Mouse (Mus musculus) stomach, postnatal 0 days (tissue): ENCODE data around the gene Mob4. TPM values are rescaled to one million over a fixed set of nuclear protein-coding genes. Genes with fewer than 3 reads are reported as not detected.
A peak's percentile ranks its signal among the peaks of the same experiment; 100 is the strongest.

Experiments
- ATAC-seq: fragments of 200-750 bp; cut with Nextera tagmentation; 2 replicates; pipeline ENCODE4 v1.8.0; 2017; ENCODE audit not compliant: low FRiP score, low TSS enrichment
- DNase-seq: peaks from one replicate; pipeline ENCODE4 v3.0.0-alpha.2; 2016; ENCODE audit warnings: low spot score
- H3K27ac ChIP-seq: fragments of 300-500 bp; sonication (generic); replicated peaks from 2 replicates; pipeline ENCODE4 v1.5.1; 2014; ENCODE audit warnings: mild to moderate bottlenecking, control low read depth
- H3K27me3 ChIP-seq: fragments of 300-500 bp; sonication (generic); 2 replicates; pipeline ENCODE4 v1.6.1; 2014; ENCODE audit warnings: low read length; ENCODE audit not compliant: control insufficient read depth, insufficient read depth
- H3K36me3 ChIP-seq: fragments of 300-500 bp; sonication (generic); 2 replicates; pipeline ENCODE4 v1.6.1; 2014; ENCODE audit warnings: low read length, mixed read lengths; ENCODE audit not compliant: control insufficient read depth, insufficient read depth
- H3K4me1 ChIP-seq: fragments of 300-500 bp; sonication (generic); replicated peaks from 2 replicates; pipeline ENCODE4 v1.6.1; 2014; ENCODE audit warnings: antibody characterized with exemption; ENCODE audit not compliant: control insufficient read depth, insufficient read depth
- H3K4me2 ChIP-seq: fragments of 300-500 bp; sonication (generic); replicated peaks from 2 replicates; pipeline ENCODE4 v1.6.1; 2014; ENCODE audit warnings: low read depth, mild to moderate bottlenecking, control low read depth, moderate library complexity
- H3K4me3 ChIP-seq: fragments of 300-500 bp; sonication (generic); 2 replicates; pipeline ENCODE4 v1.5.1; 2014; ENCODE audit warnings: low read depth, low read length, control low read depth
- H3K9ac ChIP-seq: fragments of 300-500 bp; sonication (generic); 2 replicates; pipeline ENCODE4 v1.6.1; 2014; ENCODE audit warnings: mild to moderate bottlenecking, low read length, control low read depth, mixed read lengths
- H3K9me3 ChIP-seq: fragments of 300-500 bp; sonication (generic); 2 replicates; pipeline ENCODE4 v1.6.1; 2016; ENCODE audit warnings: low read length; ENCODE audit not compliant: control insufficient read depth
- CTCF ChIP-seq: IDR thresholded peaks from 2 replicates; pipeline ENCODE4 v1.5.1; 2016; ENCODE audit warnings: antibody characterized with exemption, low read depth, mild to moderate bottlenecking, moderate library complexity
- EP300 ChIP-seq: optimal IDR thresholded peaks from 2 replicates; pipeline ENCODE3; 2016; ENCODE audit warnings: antibody characterized with exemption
- WGBS: fragments of 180-500 bp; shearing (Covaris S2); extraction: QIAGEN DNeasy Blood & Tissue Kit; methylation state at CpG from one replicate; pipeline ENCODE4 v1.1.7; 2014; 5-methylcytosine and 5-hydroxymethylcytosine counted together
- polyA plus RNA-seq: library from polyadenylated mRNA; unstranded; fragments of >200 nt; fragmentation: Nextera tagmentation; extraction: Ambion mirVana; gene quantifications from 2 replicates; pipeline ENCODE4 v1.2.1, GENCODE M21; 2015

The Mob4 gene
- polyA plus RNA-seq, 1 experiment from 2014 or later: 128 TPM

DNA sequence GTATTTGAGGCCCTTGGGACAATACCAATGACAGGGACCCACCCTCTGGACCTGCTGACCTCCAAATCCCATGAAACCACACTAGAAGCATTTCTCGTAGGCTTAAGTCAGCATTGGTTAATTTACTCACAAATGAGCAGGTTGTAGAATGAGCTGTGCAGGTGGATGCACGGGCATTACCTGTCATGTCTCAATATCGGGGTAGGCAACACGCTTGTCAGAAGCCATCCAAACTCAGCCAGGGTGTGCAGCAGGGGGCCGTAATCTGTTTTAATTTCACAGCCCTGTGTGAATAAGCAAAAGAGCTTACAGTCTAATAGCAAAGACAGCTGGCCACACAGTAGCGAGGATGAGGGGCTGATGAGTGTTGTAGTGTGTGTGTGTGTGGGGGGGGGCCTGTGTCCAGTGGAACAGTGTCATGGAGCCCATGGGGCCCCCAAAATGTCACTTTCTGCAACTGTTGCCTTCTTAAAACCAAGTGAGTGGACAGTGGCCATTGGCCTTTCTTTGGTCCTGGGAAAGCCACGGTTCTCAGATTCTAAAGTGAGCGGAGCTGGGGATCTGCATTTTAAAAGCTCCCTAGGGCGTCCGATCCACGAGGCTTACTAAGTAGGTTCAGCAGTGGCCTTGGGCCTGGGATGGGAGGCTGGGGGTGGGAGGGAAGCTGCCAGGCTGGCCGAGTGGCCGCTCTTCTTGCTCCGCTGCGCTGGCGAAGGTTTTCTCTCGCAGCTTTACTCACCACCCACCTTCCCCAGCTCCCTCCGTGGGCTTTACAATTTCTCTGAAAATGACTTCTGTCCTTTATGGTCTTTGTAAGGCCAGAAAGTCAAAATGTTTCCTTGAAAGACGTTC lies 63.3 kb downstream of the Mob4 start:
- Histone ChIP-seq H3K4me1 (no peaks in the 10 kb centered on the region; the same call in 1 of the 2 replicates), H3K36me3 (no peaks in the 10 kb centered on the region), H3K4me2 (no peak overlapping the region), H3K4me3 (no peak overlapping the region), H3K9me3 (no peaks in the 10 kb centered on the region), H3K27me3 (no peaks in the 10 kb centered on the region), H3K9ac (no peak overlapping the region), H3K27ac (no peak overlapping the region)
- TF ChIP-seq EP300: no peak
- TF ChIP-seq CTCF: no peak
- ATAC-seq: no peak
- no peak for DNase-seq
- 80% methylated on average over 19 of the region's 19 CpGs for WGBS

DNA sequence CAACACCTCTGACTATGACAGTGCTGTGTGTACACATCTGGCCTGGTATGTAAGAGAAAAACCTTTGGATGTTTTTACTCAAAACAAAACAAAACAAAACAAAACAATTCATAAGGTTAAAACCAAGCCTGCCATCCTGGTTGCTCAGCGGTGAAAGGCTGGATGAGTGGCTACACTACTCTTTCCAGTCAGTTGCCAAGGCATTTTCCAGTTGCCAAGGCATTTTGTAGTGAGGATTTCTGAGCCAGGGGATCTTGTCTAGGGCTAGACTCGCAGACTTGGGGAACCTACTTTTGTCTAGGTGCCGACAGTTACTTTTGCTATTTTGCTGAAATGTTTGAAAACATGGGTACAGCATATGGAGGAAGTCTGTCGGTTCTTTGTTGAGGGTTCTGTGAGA lies 64.0 kb downstream of the Mob4 start:
- H3K4me1 ChIP-seq: no peaks in the 10 kb centered on the region; the same call in 1 of the 2 replicates
- no peak overlapping the region for H3K4me3 ChIP-seq
- 79% methylated on average over 4 of the region's 4 CpGs for WGBS
- no peak for DNase-seq
- no peak overlapping the region for H3K9ac ChIP-seq
- H3K36me3 ChIP-seq: no peaks in the 10 kb centered on the region
- no peak overlapping the region for H3K4me2 ChIP-seq
- no peak for TF ChIP-seq EP300
- no peak for TF ChIP-seq CTCF
- H3K9me3 ChIP-seq: no peaks in the 10 kb centered on the region
- no peak overlapping the region for H3K27ac ChIP-seq
- no peak for ATAC-seq
- no peaks in the 10 kb centered on the region for H3K27me3 ChIP-seq

DNA sequence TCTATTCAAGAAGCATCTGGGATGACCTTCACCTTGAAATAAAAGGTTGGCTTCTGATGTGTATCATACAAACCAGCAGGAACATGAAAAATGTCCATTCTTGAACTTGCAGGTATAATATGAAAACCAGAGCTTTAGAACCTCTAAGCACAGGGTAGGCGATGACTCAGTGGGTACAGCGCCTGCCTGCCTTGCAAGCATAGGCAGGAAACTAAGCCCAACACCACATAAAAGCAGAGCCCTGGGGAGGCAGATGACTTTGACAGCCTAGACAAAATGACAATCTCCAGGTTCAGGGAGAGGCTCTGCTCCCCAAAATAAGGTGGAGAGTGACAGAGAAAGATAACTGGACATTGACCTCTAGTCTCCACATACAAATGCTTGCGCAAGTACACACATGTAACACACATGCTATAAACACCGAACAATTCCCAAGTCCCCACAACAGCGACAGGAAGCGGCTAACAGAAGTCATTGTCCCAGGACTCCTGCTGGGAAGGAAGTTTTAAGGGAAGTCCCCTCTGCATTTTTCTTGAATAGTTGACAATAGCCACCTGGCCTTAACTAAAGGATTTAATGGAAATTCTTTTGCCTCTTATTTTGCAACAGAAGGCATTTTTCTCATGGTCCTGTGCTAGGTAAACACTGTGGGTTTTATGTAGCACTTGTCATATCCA lies 65.4 kb downstream of the Mob4 start:
- no peak for DNase-seq
- Histone ChIP-seq H3K4me2 (no peak overlapping the region), H3K27ac (peak overlapping the region; percentile 69; the same call in 1 of the 2 replicates)

DNA sequence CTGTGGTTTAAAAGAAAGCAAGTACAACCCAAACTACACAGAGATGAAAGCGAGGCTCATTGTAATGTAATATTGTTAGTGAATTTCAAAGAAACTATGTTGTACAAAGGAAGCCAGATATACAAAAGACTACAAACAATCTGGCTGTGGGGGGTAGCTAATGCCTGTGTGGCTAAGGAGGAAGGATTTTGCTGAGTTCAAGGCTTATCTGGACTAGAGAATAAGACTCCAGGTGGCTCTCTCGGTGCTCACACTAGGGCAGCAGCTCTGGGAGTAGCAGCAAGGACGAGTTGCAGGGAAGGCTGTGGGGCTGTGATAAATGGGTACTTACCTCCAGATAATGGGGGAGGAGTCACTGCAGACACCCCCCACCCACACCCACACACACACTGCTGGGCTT lies 67.7 kb downstream of the Mob4 start:
- DNase-seq (no peak), ATAC-seq (no peak)
- no peaks in the 10 kb centered on the region for H3K9me3 ChIP-seq
- no peaks in the 10 kb centered on the region for H3K4me1 ChIP-seq
- TF ChIP-seq CTCF (no peak), EP300 (no peak)
- no peak overlapping the region for H3K4me2 ChIP-seq
- H3K4me3 ChIP-seq: no peak overlapping the region
- no peaks in the 10 kb centered on the region for H3K27me3 ChIP-seq
- no peak overlapping the region for H3K27ac ChIP-seq
- no peaks in the 10 kb centered on the region for H3K36me3 ChIP-seq
- 29% methylated on average over 3 of the region's 3 CpGs for WGBS
- no peak overlapping the region for H3K9ac ChIP-seq

More for the DNA sequence above, 65.4 kb downstream of the Mob4 start:
- H3K27me3 ChIP-seq: no peaks in the 10 kb centered on the region
- no peak overlapping the region for H3K4me3 ChIP-seq
- ATAC-seq: no peak
- H3K36me3 ChIP-seq: no peaks in the 10 kb centered on the region
- WGBS: 46% methylated on average over 6 of the region's 6 CpGs
- TF ChIP-seq CTCF: no peak
- no peaks in the 10 kb centered on the region for H3K9me3 ChIP-seq
- no peaks in the 10 kb centered on the region; the same call in 1 of the 2 replicates for H3K4me1 ChIP-seq
- no peak overlapping the region for H3K9ac ChIP-seq

DNA sequence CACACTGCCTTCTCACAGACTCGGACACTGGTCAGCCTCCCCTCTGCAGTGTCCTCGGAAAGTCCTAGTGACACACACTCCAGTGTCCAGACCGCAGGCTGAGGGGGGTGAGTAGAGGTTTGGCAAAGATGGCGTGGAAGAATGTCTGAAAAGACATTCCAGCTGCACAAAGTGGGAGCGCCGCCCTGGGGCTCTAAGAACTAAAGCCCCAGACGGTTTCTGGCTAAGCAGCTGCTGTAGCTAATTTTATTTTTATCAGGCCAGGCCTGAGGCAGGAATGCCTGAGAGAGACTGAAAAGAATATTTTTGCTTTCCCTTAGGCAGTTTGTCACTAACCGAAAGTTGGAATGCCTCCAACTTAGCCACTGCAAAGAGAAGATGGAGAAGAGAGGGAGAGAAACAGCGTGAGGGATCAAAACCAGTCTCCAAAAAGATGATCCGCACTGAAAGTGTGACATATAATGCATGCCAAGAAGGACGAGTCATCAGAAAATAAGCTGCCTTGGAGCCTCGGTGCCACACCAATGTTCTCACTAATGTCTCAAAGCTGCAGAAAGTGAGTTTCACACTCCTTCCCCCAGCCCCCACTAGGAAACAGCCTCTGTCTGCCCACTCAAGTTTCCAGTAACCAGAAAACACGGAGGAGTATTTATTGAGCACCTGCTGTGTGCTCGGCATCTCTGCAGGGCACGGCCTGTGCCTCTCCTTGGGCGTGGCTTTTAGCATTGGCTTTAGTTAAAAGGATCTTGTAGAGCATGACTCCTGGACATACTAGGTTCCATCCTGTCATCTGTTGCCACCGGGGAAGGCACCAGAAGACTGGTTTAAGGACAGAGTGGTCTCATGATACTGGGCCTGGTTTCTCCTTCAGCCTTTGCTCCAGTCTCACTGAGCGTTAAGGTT lies 71.1 kb downstream of the Mob4 start:
- peak overlapping the region; percentile 25; the same call in 1 of the 2 replicates for H3K4me2 ChIP-seq
- 45% methylated on average over 18 of the region's 18 CpGs for WGBS
- H3K27ac ChIP-seq: peak overlapping the region; percentile 76
- H3K36me3 ChIP-seq: no peaks in the 10 kb centered on the region; the same call in 1 of the 2 replicates
- H3K9me3 ChIP-seq: no peaks in the 10 kb centered on the region
- DNase-seq: no peak
- peak; percentile 47; the same call in 1 of the 2 replicates for ATAC-seq
- H3K9ac ChIP-seq: peak overlapping the region; percentile 31; the same call in 1 of the 2 replicates
- no peak overlapping the region for H3K4me3 ChIP-seq
- H3K4me1 ChIP-seq: no peaks in the 10 kb centered on the region
- TF ChIP-seq EP300 (no peak), CTCF (peak; percentile 21; the same call in 1 of the 2 replicates)
- no peaks in the 10 kb centered on the region for H3K27me3 ChIP-seq

Other genes with a start within 250 kb of the Mob4 start
- 7.8 and 8.7 TPM in 2 replicates for gene Ankrd44, start 204.8 kb upstream of the Mob4 start, polyA plus RNA-seq
- 153 TPM in 2 replicates for gene Sf3b1, start 103.8 kb upstream of the Mob4 start, polyA plus RNA-seq
- 31.4 and 36.2 TPM in 2 replicates for gene Coq10b, start 78.5 kb upstream of the Mob4 start, polyA plus RNA-seq
- gene Hspe1, start 43.1 kb upstream of the Mob4 start, polyA plus RNA-seq: 295 and 324 TPM in 2 replicates
- gene Hspd1, start 43.0 kb upstream of the Mob4 start, polyA plus RNA-seq: 154 and 166 TPM in 2 replicates
- 3.0 TPM in 2 replicates for gene Rftn2, start 95.6 kb downstream of the Mob4 start, polyA plus RNA-seq
- gene Mars2, start 105.9 kb downstream of the Mob4 start, polyA plus RNA-seq: 1.7 and 2.0 TPM in 2 replicates
- 0.08 and 0.13 TPM in 2 replicates for gene Boll, start 232.2 kb downstream of the Mob4 start, polyA plus RNA-seq